Mouse (Mus musculus): ENCODE results near the gene Impg2. TPM values are rescaled to one million over a fixed set of nuclear protein-coding genes. Genes with fewer than 3 reads are reported as not detected.

The Impg2 gene
- polyA plus RNA-seq, 1 experiment from 2014 or later = 0.27 TPM

- H3K4me1 ChIP-seq = no peaks in the 10 kb centered on the region
- no peak for ATAC-seq (replicated peaks)
- no peak overlapping the region for H3K4me3 ChIP-seq
- no peak overlapping the region for H3K27ac ChIP-seq
- no peaks in the 10 kb centered on the region for H3K27me3 ChIP-seq (replicated peaks)
- H3K36me3 ChIP-seq (replicated peaks) = no peaks in the 10 kb centered on the region
- no peak overlapping the region for H3K9ac ChIP-seq
- no peak overlapping the region for H3K4me2 ChIP-seq
- H3K9me3 ChIP-seq = no peaks in the 10 kb centered on the region
- WGBS = 81% methylated on average over 9 of the region's 9 CpGs
Measured at GRCm38 (mm10) chr16:56279060-56279459, 74.9 kb downstream of the Impg2 start.

- no peak overlapping the region for H3K27ac ChIP-seq
- no peak overlapping the region for H3K9ac ChIP-seq
- ATAC-seq (replicated peaks) = no peak
- H3K36me3 ChIP-seq (replicated peaks) = no peaks in the 10 kb centered on the region
- H3K9me3 ChIP-seq = no peaks in the 10 kb centered on the region
- H3K4me1 ChIP-seq = no peaks in the 10 kb centered on the region
- H3K4me3 ChIP-seq = no peak overlapping the region
- no peaks in the 10 kb centered on the region for H3K27me3 ChIP-seq (replicated peaks)
- H3K4me2 ChIP-seq = no peak overlapping the region
Measured at GRCm38 (mm10) chr16:56279752-56280151, 75.6 kb downstream of the Impg2 start.

- no peaks in the 10 kb centered on the region for H3K4me1 ChIP-seq
- no peaks in the 10 kb centered on the region for H3K27me3 ChIP-seq (replicated peaks)
- H3K36me3 ChIP-seq (replicated peaks) = no peaks in the 10 kb centered on the region
- H3K9me3 ChIP-seq = no peaks in the 10 kb centered on the region
- no peak overlapping the region for H3K4me3 ChIP-seq
- no peak for ATAC-seq (replicated peaks)
- WGBS = 87% methylated on average over 4 of the region's 4 CpGs
- no peak overlapping the region for H3K9ac ChIP-seq
- H3K4me2 ChIP-seq = no peak overlapping the region
- no peak overlapping the region for H3K27ac ChIP-seq
Measured at GRCm38 (mm10) chr16:56281336-56281735, 77.2 kb downstream of the Impg2 start.

- Histone ChIP-seq H3K27me3 (replicated peaks) (no peaks in the 10 kb centered on the region), H3K4me2 (no peak overlapping the region), H3K27ac (no peak overlapping the region), H3K9ac (no peak overlapping the region), H3K4me1 (no peaks in the 10 kb centered on the region), H3K9me3 (no peaks in the 10 kb centered on the region), H3K4me3 (no peak overlapping the region), H3K36me3 (replicated peaks) (no peaks in the 10 kb centered on the region)
- ATAC-seq (replicated peaks) = no peak
- WGBS = 98% methylated on average over 1 of the region's 1 CpGs
Measured at GRCm38 (mm10) chr16:56283330-56283729, 79.2 kb downstream of the Impg2 start.

- no peak overlapping the region for H3K9ac ChIP-seq
- H3K27me3 ChIP-seq (replicated peaks) = no peaks in the 10 kb centered on the region
- no peaks in the 10 kb centered on the region for H3K9me3 ChIP-seq
- H3K36me3 ChIP-seq (replicated peaks) = no peaks in the 10 kb centered on the region
- no peak overlapping the region for H3K27ac ChIP-seq
- no peak for ATAC-seq (replicated peaks)
- H3K4me2 ChIP-seq = no peak overlapping the region
- 90% methylated on average over 1 of the region's 1 CpGs for WGBS
- no peaks in the 10 kb centered on the region for H3K4me1 ChIP-seq
- H3K4me3 ChIP-seq = no peak overlapping the region
Measured at GRCm38 (mm10) chr16:56283873-56284272, 79.8 kb downstream of the Impg2 start.

GRCm38 (mm10) chr16:56286076-56286475, 82.0 kb downstream of the Impg2 start:
- Histone ChIP-seq H3K27me3 (replicated peaks) (no peaks in the 10 kb centered on the region), H3K4me3 (no peak overlapping the region), H3K36me3 (replicated peaks) (no peaks in the 10 kb centered on the region), H3K9me3 (no peaks in the 10 kb centered on the region), H3K27ac (no peak overlapping the region), H3K4me1 (no peaks in the 10 kb centered on the region), H3K9ac (no peak overlapping the region), H3K4me2 (no peak overlapping the region)
- WGBS = 84% methylated on average over 5 of the region's 5 CpGs
- no peak for ATAC-seq (replicated peaks)

GRCm38 (mm10) chr16:56286977-56287376, 82.9 kb downstream of the Impg2 start:
- H3K27me3 ChIP-seq (replicated peaks) = no peaks in the 10 kb centered on the region
- no peaks in the 10 kb centered on the region for H3K9me3 ChIP-seq
- H3K27ac ChIP-seq = no peak overlapping the region
- WGBS = 93% methylated on average over 2 of the region's 2 CpGs
- ATAC-seq (replicated peaks) = no peak
- no peaks in the 10 kb centered on the region for H3K36me3 ChIP-seq (replicated peaks)
- H3K4me2 ChIP-seq = no peak overlapping the region
- H3K4me3 ChIP-seq = no peak overlapping the region
- H3K9ac ChIP-seq = no peak overlapping the region
- no peaks in the 10 kb centered on the region for H3K4me1 ChIP-seq

- no peaks in the 10 kb centered on the region for H3K9me3 ChIP-seq
- no peak for ATAC-seq (replicated peaks)
- no peaks in the 10 kb centered on the region for H3K4me1 ChIP-seq
- no peak overlapping the region for H3K4me2 ChIP-seq
- no peak overlapping the region for H3K27ac ChIP-seq
- H3K36me3 ChIP-seq (replicated peaks) = no peaks in the 10 kb centered on the region
- no peak overlapping the region for H3K9ac ChIP-seq
- 76% methylated on average over 1 of the region's 1 CpGs for WGBS
- H3K4me3 ChIP-seq = no peak overlapping the region
- no peaks in the 10 kb centered on the region for H3K27me3 ChIP-seq (replicated peaks)
Measured at GRCm38 (mm10) chr16:56294887-56295286, 90.8 kb downstream of the Impg2 start.

GRCm38 (mm10) chr16:56295888-56296648, 92.0 kb downstream of the Impg2 start:
- H3K9me3 ChIP-seq = no peaks in the 10 kb centered on the region
- WGBS = 73% methylated on average over 3 of the region's 3 CpGs
- peak; percentile 71 for ATAC-seq (replicated peaks)
- no peaks in the 10 kb centered on the region for H3K36me3 ChIP-seq (replicated peaks)
- H3K4me3 ChIP-seq = no peak overlapping the region
- H3K4me2 ChIP-seq = no peak overlapping the region
- no peaks in the 10 kb centered on the region for H3K4me1 ChIP-seq
- no peak overlapping the region for H3K27ac ChIP-seq
- H3K27me3 ChIP-seq (replicated peaks) = no peaks in the 10 kb centered on the region
- H3K9ac ChIP-seq = no peak overlapping the region

GRCm38 (mm10) chr16:56298248-56298647, 94.1 kb downstream of the Impg2 start:
- H3K9me3 ChIP-seq = no peaks in the 10 kb centered on the region
- H3K27ac ChIP-seq = no peak overlapping the region
- no peak overlapping the region for H3K9ac ChIP-seq
- H3K27me3 ChIP-seq (replicated peaks) = no peaks in the 10 kb centered on the region
- no peak for ATAC-seq (replicated peaks)
- 92% methylated on average over 6 of the region's 6 CpGs for WGBS
- H3K4me2 ChIP-seq = no peak overlapping the region
- H3K4me1 ChIP-seq = no peaks in the 10 kb centered on the region
- H3K4me3 ChIP-seq = no peak overlapping the region
- no peaks in the 10 kb centered on the region for H3K36me3 ChIP-seq (replicated peaks)

GRCm38 (mm10) chr16:56298836-56299235, 94.7 kb downstream of the Impg2 start:
- no peak overlapping the region for H3K4me3 ChIP-seq
- no peaks in the 10 kb centered on the region for H3K36me3 ChIP-seq (replicated peaks)
- H3K9me3 ChIP-seq = no peaks in the 10 kb centered on the region
- H3K4me2 ChIP-seq = no peak overlapping the region
- WGBS = 84% methylated on average over 2 of the region's 2 CpGs
- no peak for ATAC-seq (replicated peaks)
- no peak overlapping the region for H3K9ac ChIP-seq
- H3K27ac ChIP-seq = no peak overlapping the region
- H3K27me3 ChIP-seq (replicated peaks) = no peaks in the 10 kb centered on the region
- H3K4me1 ChIP-seq = no peaks in the 10 kb centered on the region

GRCm38 (mm10) chr16:56302996-56303395, 98.9 kb downstream of the Impg2 start:
- no peak overlapping the region for H3K4me2 ChIP-seq
- WGBS = 89% methylated on average over 4 of the region's 4 CpGs
- H3K4me3 ChIP-seq = no peak overlapping the region
- no peak overlapping the region for H3K9ac ChIP-seq
- no peak for ATAC-seq (replicated peaks)
- H3K4me1 ChIP-seq = no peaks in the 10 kb centered on the region
- H3K36me3 ChIP-seq (replicated peaks) = no peaks in the 10 kb centered on the region
- no peak overlapping the region for H3K27ac ChIP-seq
- H3K27me3 ChIP-seq (replicated peaks) = no peaks in the 10 kb centered on the region
- no peaks in the 10 kb centered on the region for H3K9me3 ChIP-seq

- H3K27ac ChIP-seq = no peak overlapping the region
- no peak overlapping the region for H3K4me2 ChIP-seq
- H3K4me3 ChIP-seq = no peak overlapping the region
- ATAC-seq (replicated peaks) = no peak
- no peaks in the 10 kb centered on the region for H3K9me3 ChIP-seq
- no peaks in the 10 kb centered on the region for H3K27me3 ChIP-seq (replicated peaks)
- no peak overlapping the region for H3K9ac ChIP-seq
- no peaks in the 10 kb centered on the region for H3K4me1 ChIP-seq
- WGBS = 79% methylated on average over 4 of the region's 4 CpGs
- H3K36me3 ChIP-seq (replicated peaks) = no peaks in the 10 kb centered on the region
Measured at GRCm38 (mm10) chr16:56304167-56304566, 100.1 kb downstream of the Impg2 start.

All from midbrain, embryonic 15.5 days (tissue).